Mouse (Mus musculus): Measurements from ENCODE around the gene Tmem266. TPM values are rescaled to one million over a fixed set of nuclear protein-coding genes. Genes with fewer than 3 reads are reported as not detected.
A peak's percentile ranks its signal among the peaks of the same experiment; 100 is the strongest.

The Tmem266 gene
- total RNA-seq, 2 experiments from 2014 or later = 5.8 to 6.1 TPM

DNA sequence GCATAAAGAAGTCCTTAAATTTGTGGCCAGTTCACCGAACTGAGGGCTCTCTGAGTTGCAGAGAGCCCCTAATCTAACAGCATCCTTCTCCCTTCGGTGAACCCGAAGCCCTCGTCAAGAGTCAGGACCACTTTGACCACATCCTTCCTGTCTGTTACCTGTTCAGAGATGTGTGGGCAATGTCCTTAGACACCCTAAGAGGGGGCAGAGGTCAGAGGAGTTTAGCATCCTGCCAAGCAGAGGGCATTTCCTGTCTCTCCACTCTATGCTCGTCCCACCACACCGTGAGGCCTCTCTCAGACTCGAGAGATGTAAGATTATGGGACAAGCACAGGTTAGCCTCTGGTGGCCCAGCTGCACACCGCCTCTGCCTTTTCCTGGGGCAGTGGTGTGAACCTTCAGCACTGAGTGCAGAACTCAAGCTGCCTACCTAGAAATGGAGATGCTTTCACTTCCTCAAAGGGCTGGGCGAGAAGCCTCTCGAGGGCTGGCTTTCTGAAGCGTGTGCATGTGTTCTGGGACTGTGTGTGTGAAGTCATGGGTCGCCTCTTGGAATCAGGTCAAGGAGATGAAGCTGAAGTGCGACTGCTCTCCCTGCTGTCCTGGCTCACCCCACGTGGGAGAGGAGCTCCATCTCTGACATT is 61.3 kb downstream of the Tmem266 start:
- TF ChIP-seq CTCF (conservative IDR thresholded peaks at IDR 0.05) = no peak
- H3K4me3 ChIP-seq = no peak overlapping the region
- DNase-seq (ENCODE audit: low spot score in 2 of 2) = no peak
- H3K27ac ChIP-seq = no peak overlapping the region

DNA sequence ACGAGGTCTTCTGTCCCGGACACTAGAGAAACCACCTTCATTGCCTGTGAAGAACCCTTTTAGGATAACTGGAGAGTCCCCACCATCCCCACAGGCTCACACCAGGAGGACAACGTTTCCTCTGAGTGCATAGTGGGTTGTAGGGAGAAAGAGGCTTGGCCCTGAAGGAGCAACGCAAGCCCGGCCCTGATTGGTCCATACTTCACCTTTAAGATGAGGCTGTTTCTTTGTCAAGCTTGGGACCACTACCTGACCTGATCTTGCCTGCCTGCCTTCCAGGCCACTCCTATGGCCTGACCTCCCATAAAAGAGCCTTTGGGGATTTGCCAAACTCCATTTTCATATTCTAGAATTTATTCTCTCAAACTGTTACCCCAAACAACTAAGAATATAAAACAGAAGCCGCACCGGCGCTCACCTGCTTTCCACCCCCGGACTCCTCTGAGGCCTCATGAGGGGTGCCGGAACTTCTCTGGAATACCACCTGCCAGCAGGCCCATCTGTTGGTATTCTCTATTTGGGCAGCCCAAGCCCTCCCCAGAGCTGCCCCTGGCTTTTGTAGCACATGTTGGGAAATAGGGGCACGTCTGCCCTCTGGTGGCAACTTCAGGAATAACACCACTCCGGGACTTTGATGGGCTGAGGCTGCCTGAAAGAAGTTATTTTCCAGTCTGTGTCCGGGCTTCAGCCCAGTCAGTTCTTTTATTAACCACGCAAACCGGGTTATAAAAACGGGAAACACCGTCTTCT is 65.4 kb downstream of the Tmem266 start:
- H3K27ac ChIP-seq = no peak overlapping the region
- H3K4me3 ChIP-seq = no peak overlapping the region
- TF ChIP-seq CTCF (conservative IDR thresholded peaks at IDR 0.05) = peak; percentile 98
- DNase-seq (ENCODE audit: low spot score in 2 of 2) = peak; percentile 77 to 92

DNA sequence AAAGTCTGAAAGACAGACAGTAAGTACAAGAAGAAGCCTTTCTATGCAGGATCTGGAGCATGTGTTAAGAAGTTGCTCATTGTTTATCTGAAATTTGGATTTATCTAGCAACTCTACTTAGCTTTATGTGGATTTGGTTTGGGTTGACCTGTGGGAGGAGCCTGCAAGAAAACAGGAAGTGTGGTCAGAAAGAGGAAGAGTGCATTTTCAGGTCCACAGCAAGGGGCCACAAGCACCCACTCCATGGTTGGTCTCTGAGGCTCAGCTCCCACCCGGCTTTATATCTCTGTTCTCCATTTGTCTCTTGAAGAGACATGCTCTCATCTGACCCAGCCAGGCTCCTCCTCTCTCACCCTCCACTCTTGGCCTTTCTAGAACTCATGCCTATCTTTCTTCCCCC is 68.9 kb downstream of the Tmem266 start:
- no peak for TF ChIP-seq CTCF (conservative IDR thresholded peaks at IDR 0.05)
- H3K27ac ChIP-seq = no peak overlapping the region
- H3K4me3 ChIP-seq = no peak overlapping the region
- DNase-seq (ENCODE audit: low spot score in 2 of 2) = no peak

DNA sequence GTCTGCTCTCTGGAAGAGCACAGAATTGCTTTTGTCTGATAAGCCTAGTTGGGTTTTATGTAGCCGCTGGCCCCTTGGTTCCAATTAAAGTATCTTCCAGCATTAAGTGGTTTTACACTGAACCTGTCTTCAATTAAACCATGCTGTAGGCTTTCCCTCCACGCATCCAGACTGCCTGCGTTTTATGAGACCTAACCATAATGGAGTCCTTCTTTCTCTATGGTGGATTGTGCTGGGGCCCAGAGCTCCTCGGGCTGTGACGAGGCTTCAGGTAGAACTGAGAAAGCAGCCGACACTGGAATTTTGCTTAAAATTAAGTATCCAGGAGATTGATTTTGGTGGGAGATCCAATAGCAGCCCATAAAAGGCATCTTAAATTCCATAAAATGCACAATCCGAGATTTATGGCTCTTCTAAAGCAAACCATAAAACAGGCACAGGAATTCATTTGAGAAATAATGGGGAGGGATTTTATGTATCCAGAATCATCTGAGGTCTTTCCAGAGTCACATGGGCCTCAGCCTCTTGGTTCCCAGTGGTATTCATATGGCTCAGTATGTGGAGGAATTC is 72.4 kb downstream of the Tmem266 start:
- DNase-seq (ENCODE audit: low spot score in 2 of 2) = no peak
- no peak overlapping the region for H3K4me3 ChIP-seq
- H3K27ac ChIP-seq = no peak overlapping the region
- no peak for TF ChIP-seq CTCF (conservative IDR thresholded peaks at IDR 0.05)

DNA sequence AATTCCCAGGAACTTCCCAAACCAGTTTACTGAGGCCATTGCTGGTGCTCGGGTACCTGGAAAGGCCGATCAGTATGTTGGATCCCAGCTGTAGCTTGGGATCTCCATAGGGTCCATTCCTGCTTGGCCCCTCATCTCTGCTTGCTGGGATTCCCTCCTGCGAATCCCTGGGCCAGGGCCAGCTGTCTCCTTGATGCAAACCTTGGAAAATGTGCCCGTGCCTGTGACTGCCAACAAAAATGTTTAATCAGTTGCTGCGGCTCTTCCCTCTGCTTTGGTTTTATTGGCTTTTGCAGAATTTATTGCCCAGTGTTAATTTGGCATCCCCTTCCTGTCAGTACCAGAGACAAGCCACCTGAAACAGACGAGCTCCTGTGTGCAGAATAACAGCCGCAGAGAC is 75.6 kb downstream of the Tmem266 start:
- H3K27ac ChIP-seq = no peak overlapping the region
- H3K4me3 ChIP-seq = no peak overlapping the region
- no peak for TF ChIP-seq CTCF (conservative IDR thresholded peaks at IDR 0.05)
- DNase-seq (ENCODE audit: low spot score in 2 of 2) = no peak

DNA sequence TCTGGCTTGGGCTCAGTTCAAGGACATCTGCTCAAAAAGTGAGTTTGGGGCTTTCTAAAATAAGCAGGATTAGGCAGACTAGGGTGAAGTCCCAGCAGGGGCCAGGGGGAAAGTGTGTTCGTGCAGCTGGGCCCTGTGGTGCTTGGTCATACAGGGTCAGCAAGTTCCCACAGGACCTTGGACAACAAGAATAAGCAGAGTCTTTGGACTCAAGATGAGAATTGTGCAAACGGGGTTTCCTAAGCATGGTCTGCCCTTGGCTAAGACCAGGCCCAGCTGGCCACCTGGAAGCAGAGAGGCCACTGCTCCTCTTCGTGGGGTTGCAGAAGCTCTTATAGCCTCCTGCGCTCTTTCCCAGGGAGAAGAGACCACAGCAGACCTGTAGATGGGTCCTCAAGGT is 77.5 kb downstream of the Tmem266 start:
- no peak overlapping the region for H3K27ac ChIP-seq
- DNase-seq (ENCODE audit: low spot score in 2 of 2) = no peak
- no peak overlapping the region for H3K4me3 ChIP-seq
- no peak for TF ChIP-seq CTCF (conservative IDR thresholded peaks at IDR 0.05)

DNA sequence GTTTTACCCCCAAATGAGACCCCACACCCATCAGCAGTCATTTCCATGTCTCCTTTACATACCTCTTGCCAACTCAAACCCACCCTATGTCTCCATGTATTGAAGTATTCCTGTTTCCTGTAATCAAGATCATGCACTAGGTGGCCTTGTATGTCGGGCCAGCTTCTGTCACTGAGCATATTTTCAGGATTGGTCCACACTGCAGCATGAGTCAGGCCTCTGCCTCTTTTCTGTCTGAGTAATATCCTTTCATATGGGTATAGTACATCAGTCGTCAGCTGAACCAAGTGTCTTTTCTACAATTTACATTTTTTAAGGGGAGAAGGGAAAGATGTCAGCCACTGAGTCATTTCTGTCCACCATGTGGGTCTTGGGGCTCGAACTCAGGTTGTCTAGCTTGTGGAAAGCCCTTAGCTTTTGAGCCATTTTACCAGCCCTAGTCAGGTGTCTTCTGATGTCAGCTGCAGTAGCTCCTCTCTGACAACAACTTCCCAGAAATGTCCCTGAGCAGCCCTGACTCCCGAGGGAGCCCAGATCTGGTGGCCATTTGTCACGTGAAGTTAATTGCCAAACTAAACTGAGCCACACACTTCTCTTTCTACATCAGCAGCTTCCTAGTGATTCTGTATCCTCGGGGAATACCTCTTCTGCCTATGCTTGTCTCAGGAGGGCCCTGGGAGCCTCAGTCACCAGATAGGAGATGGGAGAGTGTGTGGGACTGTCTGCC is 78.4 kb downstream of the Tmem266 start:
- no peak for TF ChIP-seq CTCF (conservative IDR thresholded peaks at IDR 0.05)
- H3K4me3 ChIP-seq = no peak overlapping the region
- no peak for DNase-seq (ENCODE audit: low spot score in 2 of 2)
- H3K27ac ChIP-seq = no peak overlapping the region

DNA sequence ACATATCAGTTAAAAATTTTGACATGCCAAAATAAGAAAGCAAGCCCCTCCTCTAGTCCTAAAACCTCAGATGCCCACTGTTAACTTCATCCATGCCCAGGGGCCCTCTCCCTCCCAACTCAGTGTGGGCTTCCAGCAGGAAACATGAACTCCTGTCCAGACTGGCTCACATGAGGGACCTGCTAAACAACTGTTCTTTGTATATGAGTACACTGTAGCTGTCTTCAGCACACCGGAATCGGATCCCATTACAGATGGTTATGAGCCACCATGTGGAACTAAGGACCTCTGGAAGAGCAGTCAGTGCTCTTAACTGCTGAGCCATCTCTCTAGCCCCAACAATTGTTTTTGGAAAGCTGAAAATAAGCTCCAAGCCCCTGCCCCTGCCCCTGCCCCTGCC is 80.1 kb downstream of the Tmem266 start:
- no peak for DNase-seq (ENCODE audit: low spot score in 2 of 2)
- TF ChIP-seq CTCF (conservative IDR thresholded peaks at IDR 0.05) = no peak
- H3K4me3 ChIP-seq = no peak overlapping the region
- no peak overlapping the region for H3K27ac ChIP-seq

DNA sequence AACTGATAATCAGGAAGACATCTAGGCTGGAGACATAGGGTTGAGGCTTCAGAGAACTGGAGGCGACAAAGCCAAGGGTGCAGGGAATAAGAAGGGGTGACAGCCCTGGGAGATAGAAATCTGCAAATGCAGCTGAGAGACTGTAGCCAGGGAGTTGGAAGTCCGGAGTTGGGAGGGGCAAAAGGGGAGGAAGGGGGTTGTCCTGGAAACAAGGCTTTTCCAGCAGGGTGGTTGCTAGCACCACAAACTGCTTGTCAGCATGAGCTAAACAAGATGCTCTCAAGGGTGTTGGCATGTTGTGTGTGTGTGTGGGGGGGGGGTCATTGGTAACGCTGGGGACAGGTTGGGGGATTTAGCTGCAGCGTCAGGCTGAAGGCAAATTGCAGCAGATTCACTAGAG is 82.1 kb downstream of the Tmem266 start:
- Histone ChIP-seq H3K27ac (peak overlapping the region; percentile 43), H3K4me3 (no peak overlapping the region)
- DNase-seq (ENCODE audit: low spot score in 2 of 2) = peak in 1 of 2 experiments; percentile 23
- TF ChIP-seq CTCF (conservative IDR thresholded peaks at IDR 0.05) = no peak

DNA sequence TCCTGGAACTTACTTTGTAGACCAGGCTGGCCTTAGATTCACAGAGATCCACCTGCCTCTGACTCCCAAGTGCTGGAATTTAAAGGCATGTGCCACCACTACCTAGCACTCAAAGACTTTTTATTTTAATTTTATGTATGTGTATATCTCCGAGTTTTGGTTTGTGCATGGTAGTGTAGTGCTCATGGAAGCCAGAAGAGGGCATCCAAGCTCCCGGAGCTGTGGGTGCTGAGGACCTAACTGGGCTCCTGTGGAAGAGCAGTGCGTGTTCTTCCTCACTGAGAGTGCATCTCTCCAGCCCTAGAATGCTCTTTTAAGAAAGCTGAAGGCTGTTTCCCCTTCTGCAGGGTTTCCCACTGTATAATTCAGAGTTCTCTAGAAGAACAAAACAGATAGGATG is 83.1 kb downstream of the Tmem266 start:
- DNase-seq (ENCODE audit: low spot score in 2 of 2) = no peak
- Histone ChIP-seq H3K4me3 (no peak overlapping the region), H3K27ac (no peak overlapping the region)
- TF ChIP-seq CTCF (conservative IDR thresholded peaks at IDR 0.05) = peak; percentile 67

DNA sequence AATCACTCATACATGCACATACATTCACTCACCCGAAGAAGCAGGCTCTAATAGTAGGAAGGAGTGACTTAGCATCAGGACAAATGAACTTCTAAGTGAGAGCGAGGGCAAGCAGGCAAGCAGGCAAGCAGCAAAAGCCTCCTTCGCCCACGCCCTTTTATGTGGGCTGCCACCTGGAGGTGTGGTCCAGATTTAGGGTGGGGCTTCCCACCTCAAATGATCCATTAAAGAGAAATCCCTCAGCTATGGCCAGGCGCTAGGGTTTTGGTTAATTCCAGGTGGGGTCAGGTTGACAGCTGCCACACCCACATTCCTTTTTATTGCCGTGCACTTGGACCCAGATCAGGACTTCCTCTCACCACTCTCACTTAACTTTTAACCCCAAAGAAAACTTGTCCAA is 83.7 kb downstream of the Tmem266 start:
- no peak for TF ChIP-seq CTCF (conservative IDR thresholded peaks at IDR 0.05)
- DNase-seq (ENCODE audit: low spot score in 2 of 2) = no peak
- Histone ChIP-seq H3K4me3 (no peak overlapping the region), H3K27ac (no peak overlapping the region)

DNA sequence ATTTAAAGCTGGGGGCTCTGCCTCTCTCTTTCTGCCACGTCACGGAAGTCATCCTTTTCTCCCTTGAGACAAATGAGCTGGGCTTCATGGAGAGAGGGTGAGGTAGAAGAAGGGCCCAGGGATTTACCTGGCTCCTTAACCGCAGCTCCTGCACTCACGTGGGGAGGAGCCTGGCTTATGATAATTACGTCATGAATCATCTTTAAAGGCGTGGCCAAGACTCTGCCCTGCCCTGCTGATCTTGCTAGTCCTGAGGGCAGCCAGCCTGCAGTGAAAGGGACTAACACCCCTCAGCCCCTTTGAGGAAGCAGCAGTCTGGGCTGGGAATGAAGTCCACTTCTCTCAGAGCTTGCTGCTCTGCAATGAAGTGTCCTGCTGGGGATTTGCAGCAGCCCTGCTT is 84.4 kb downstream of the Tmem266 start:
- H3K4me3 ChIP-seq = no peak overlapping the region
- DNase-seq (ENCODE audit: low spot score in 2 of 2) = no peak
- no peak for TF ChIP-seq CTCF (conservative IDR thresholded peaks at IDR 0.05)
- no peak overlapping the region for H3K27ac ChIP-seq

DNA sequence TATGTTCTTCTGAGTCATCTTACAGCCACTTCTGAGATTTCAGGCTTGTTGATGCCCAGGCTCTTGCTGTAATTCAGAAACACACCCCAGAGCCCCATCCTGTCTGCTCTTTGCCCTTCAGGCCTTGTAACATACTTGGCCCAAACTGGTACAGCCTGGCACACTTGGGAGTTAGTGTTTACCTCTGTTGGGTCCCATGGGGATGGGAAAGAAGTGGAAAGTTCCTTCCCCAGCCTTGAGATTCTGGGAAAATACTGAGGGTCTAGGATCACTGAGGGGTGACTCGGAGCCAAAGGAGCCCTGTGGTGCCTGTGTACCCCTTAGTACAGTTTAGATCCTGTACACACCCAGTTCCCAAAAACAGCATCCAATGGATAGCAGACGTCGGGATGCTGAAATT is 95.1 kb downstream of the Tmem266 start:
- TF ChIP-seq CTCF (conservative IDR thresholded peaks at IDR 0.05) = no peak
- Histone ChIP-seq H3K27ac (no peak overlapping the region), H3K4me3 (no peak overlapping the region)
- DNase-seq (ENCODE audit: low spot score in 2 of 2) = no peak

Data from layer of hippocampus, adult 2 months (tissue).